Mouse (Mus musculus): ENCODE measurements around the gene Gm20388.
A peak's percentile ranks its signal among the peaks of the same experiment; 100 is the strongest.
"Not testable (repeated sequence)": the region's sequence is repeated elsewhere in the genome, so short reads cannot be mapped to it uniquely, and the experiment has no call there.

Gm20388 gene

DNA sequence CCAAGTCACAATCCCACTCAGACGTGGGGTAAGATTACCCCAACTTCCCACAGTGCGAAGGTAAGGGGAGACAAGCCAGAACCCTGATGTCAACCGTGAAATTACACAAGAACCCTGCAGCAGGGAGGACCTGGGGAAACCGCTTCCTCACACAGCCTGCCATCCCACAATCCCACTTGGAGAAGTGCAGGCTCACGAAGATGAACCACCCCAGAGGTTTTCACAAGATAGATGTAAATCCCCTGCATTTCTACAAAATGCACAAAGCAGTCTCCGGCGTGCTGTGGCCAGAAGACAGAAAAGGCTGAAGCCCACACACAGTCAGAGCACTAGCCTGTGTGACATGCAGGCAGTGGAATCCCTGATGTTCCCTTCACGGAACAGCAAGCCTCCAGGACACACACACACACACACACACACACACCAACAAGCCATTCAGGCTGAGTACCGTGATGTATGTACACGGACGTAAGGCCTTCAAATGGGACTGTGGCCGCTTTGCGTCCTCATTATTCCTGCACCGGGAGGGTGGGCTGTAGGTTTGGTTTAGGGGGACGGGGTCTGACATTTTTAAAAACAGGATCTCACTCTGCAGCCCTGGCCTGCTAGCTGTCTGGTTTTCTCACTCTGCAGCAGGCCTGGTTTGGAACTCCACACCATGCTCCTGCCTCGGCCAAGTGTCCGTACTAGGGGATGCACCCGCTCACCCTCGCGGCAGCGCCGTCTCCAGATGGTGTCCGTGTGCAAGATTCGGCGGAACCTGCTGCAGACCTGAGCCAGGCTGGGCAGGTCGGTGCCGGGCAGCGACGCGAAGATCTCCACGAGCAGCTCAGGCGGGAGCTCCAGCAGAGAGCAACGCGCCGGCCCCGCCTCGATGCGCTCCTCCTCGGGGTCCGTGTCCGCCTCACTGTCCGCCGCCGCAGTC is 1667.4 kb downstream of the Gm20388 start:
- DNase-seq (ENCODE audit: low spot score): no peak

DNA sequence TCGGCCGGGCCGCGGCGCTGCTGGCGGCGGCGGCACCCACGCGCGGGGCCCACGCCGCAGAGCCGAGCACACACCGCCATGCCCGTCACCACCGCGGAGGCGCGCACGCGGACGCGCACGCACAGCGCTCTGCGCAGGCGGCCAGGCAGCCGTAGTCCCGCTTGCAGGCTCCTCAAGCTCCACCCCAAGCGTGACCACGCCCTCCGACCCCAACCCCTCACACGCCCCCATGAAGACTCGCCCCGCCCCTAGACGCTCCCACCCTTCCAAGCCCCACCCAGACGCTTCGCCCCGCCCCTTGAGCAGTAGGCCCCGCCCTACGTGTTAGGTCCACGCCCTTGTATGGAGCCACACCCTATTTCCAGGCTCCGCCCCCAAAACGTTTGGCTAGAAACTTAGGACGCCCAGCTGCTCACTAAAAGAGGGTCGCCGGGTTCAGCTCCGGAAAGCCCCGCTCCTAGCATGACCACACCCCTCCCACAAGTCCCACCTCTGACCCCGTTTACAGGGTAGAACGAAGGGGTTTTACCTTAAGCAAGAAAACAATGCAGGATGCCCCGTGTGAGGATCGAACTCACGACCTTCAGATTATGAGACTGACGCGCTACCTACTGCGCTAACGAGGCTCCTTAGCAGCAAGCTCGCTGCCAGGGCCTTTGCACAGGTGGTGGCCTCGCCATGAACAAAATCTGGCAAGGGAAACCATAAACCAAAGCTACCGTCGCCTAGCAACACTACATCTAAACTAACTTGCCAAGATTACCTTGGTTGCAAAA is 1668.2 kb downstream of the Gm20388 start, which contains the start of gene Fbxo31:
Gene Fbxo31, minus strand, starts transcription at position 131 of the 776 bp plus-strand sequence.
- peak; percentile 91 for DNase-seq (ENCODE audit: low spot score)

DNA sequence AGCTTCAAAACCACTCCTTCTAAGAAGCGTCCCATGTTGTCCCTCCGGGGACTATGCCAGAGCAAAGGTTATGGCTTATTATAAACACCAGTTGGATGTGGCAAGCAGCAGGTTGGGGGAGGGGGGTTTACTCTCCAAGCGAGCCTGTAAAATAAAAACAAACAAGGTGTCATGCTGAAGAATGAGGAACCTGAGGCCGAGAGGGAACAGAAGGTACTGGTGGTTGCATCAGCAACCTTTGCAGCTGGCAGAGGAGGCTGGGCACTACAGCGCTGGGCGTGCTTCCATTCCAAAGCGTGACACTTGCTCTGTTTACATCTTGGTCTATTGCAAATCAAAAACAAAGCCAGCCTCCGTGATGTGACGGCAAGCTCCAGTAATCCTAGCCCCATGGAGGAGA is 1669.8 kb downstream of the Gm20388 start:
- no peak for DNase-seq (ENCODE audit: low spot score)

- DNase-seq (ENCODE audit: low spot score): no peak
Measured at GRCm38 (mm10) chr8:121583653-121584052, 1673.0 kb downstream of the Gm20388 start.

DNA sequence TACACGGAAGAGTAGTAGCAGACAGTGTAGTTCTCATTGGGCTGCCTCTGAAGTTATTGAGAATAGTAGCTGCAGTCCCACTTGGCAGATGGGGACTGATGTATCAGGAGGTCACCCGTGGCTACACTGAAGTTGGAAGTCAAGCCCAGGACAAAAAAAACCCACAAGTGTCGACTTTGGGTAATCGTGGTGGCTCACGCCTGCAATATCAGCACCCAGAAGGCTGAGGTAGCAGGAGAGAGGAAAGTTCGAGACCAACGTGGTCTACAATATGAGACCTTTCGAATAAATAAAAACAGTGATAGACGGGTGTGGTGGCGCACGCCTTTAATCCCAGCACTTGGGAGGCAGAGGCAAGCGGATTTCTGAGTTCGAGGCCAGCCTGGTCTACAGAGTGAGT is 1674.1 kb downstream of the Gm20388 start:
- no peak for DNase-seq (ENCODE audit: low spot score)

DNA sequence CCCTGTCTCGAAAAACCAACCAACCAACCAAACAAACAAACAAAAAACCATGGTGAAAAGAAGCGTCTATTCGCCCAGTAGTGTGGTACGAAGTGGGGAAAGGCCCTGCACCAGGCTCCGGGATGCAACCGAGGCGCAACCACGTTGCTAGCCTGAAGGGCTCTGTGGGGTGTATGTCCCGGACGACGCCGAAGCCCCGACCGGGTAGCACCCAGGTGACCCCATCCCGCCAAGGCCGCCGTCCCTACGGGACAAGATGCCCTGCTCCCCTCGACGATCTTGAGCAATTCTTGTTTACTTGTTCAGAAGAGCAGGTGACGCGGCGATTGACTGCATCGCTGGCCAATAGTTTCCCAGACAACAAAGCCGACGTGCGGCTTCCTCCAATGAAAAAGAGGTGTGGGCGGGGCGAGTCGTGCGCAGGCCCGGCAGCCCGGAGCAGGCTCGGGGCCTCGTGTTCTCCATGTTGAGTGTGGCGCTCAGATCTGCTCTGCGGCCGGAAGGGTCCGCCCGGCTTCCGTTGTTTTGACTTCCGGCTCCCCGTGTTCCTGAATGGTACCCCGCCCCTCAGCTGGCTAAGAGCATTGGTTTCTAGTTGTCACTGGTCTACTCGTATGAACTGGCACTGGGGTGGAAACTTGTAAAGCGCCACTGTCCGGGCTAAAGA is 1674.7 kb downstream of the Gm20388 start:
- DNase-seq (ENCODE audit: low spot score): peak; percentile 99

GRCm38 (mm10) chr8:121588750-121589149 is 1678.1 kb downstream of the Gm20388 start:
- no peak for DNase-seq (ENCODE audit: low spot score)

DNA sequence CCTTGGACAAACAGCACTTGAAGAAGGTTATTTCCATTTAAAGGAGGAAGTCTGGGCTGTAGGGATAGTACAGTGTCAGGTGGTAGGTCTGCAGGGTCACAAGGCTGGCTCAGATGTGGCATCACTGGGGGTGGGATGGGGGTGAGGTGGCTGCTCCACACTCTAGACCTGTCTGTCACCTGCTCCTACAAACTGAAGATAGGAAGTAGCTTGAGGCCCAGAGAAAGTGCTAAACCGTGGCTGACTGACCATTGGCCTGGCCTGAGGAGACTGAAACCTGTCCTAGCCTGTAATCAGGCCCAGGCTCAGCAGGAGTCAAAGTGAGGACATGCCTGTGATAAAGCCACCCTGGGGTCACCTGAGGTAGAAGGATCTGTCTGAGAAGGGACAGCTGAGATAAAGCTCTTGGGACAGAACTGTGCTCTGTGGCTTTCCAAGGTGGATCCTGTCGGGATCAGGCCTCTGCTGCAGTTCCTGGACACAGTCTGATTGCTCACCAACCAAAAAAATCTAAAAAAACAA is 1678.6 kb downstream of the Gm20388 start:
- DNase-seq (ENCODE audit: low spot score): no peak

- DNase-seq (ENCODE audit: low spot score): peak; percentile 96
Measured at GRCm38 (mm10) chr8:121590203-121591177, 1679.8 kb downstream of the Gm20388 start, which contains the start of gene Map1lc3b. Map1lc3b (plus strand) TSS chr8:121590361.

- peak; percentile 63 for DNase-seq (ENCODE audit: low spot score)
Measured at GRCm38 (mm10) chr8:121591178-121592066, 1680.8 kb downstream of the Gm20388 start.

DNA sequence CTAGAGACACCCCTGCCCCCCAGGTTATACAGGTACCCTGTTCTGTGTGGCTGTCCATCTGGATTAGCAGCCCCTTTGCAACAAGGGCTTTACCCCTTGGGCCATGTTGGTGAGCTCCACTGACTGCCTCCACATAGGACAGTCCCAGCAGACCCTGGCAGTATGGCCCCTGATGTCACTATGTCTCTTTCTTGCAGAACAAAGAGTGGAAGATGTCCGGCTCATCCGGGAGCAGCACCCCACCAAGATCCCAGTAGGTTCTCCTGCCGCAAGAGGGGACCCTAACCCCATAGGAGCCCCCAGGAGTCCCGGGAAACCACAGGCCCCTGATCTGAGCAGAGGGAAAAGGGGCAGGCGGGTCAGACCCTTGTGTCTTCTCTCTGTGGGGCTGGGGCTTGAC is 1682.7 kb downstream of the Gm20388 start:
- no peak for DNase-seq (ENCODE audit: low spot score)

GRCm38 (mm10) chr8:121593983-121594382 is 1683.3 kb downstream of the Gm20388 start:
- DNase-seq (ENCODE audit: low spot score): no peak

GRCm38 (mm10) chr8:121597492-121597891 is 1686.9 kb downstream of the Gm20388 start:
- DNase-seq (ENCODE audit: low spot score): not testable (repeated sequence)

DNA sequence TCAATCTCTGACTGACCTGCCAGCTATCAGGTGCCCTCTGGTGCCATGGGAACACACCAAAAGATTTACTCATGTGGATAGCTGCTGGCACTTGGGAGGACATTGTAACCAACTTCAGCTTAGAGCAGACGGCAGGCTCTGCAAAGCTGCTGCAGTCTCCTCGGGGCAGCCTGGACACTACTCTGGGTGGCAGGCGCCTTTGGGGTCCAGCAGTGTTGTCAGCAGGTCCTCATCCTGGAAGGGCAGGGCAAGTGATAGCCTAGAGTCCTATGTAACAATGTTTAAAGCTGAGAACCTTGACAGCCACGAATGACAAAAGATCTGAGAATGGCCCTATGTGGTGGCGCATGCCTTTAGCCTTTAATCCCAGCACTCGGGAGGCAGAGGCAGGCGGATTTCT is 1687.5 kb downstream of the Gm20388 start:
- no peak for DNase-seq (ENCODE audit: low spot score)

DNA sequence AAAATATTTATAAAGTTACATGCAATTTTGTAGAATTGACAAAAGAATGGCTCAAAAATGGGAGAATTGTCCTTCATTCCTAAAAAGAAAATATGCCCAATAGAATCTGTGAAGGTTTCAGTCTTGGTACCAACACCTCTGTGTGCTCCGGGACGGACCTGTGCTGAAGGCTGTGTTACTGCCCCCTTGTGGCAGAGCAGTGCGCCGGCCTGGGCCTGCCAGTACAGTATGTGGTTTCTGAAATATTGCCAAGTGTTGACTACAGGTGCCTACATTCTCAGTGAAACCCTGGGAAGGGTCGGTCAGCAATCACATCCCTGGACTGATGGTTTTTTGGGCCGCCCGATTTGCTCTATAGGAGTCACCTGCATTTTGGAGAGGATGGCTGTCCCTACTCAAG is 1688.3 kb downstream of the Gm20388 start:
- DNase-seq (ENCODE audit: low spot score): peak; percentile 83

GRCm38 (mm10) chr8:121599842-121600241 is 1689.2 kb downstream of the Gm20388 start:
- DNase-seq (ENCODE audit: low spot score): no peak

GRCm38 (mm10) chr8:121602411-121602810 is 1691.8 kb downstream of the Gm20388 start:
- DNase-seq (ENCODE audit: low spot score): no peak

GRCm38 (mm10) chr8:121602860-121603259 is 1692.2 kb downstream of the Gm20388 start:
- DNase-seq (ENCODE audit: low spot score): peak; percentile 68

- no peak for DNase-seq (ENCODE audit: low spot score)
Measured at GRCm38 (mm10) chr8:121603801-121604200, 1693.2 kb downstream of the Gm20388 start.

DNA sequence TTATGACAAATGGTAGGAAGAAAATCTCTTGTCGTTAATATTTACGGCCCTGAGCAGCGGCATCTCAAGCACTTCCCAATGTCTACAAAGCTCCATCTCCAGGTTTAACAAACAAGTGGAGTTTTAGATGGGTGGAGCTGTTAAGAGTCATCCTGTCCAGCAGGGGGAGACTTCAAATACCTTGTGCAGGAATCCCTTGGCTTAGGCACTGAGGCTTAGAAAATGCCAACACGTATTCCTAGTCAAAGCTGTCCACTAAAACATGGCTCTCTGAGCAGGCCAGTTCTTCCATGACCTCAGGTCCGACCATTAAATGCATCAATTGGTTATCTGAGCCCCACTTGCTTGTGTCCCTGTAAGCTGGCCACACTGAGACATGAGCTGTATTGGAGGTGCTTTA is 1697.0 kb downstream of the Gm20388 start:
- no peak for DNase-seq (ENCODE audit: low spot score)

Measured in T-cell, adult 2 months (primary cell).